Mouse (Mus musculus) midbrain, embryonic 10.5 days (tissue): ENCODE data around the gene Cdcp2. TPM values are rescaled to one million over a fixed set of nuclear protein-coding genes. Genes with fewer than 3 reads are reported as not detected.

Experiments used
- DNase-seq: peaks from one replicate; pipeline ENCODE4 v3.0.0-alpha.2; 2017; ENCODE audit warnings: low spot score
- H3K27ac ChIP-seq: fragments of 300-500 bp; sonication (generic); replicated peaks from 2 replicates; pipeline ENCODE4 v1.5.1; 2016; ENCODE audit warnings: mild to moderate bottlenecking
- H3K27me3 ChIP-seq: fragments of 300-500 bp; sonication (generic); 2 replicates; pipeline ENCODE4 v1.6.1; 2016; ENCODE audit warnings: low read depth, mild to moderate bottlenecking; ENCODE audit not compliant: poor library complexity, severe bottlenecking
- H3K36me3 ChIP-seq: fragments of 300-500 bp; sonication (generic); 2 replicates; pipeline ENCODE4 v1.6.1; 2016; ENCODE audit warnings: mild to moderate bottlenecking, moderate library complexity
- H3K4me1 ChIP-seq: fragments of 300-500 bp; sonication (generic); 2 replicates; pipeline ENCODE4 v1.6.1; 2016
- H3K4me3 ChIP-seq: fragments of 300-500 bp; sonication (generic); 2 replicates; pipeline ENCODE4 v1.5.1; 2016; ENCODE audit warnings: mild to moderate bottlenecking, moderate library complexity
- H3K9me3 ChIP-seq: fragments of 300-500 bp; sonication (generic); replicated peaks from 2 replicates; pipeline ENCODE4 v1.6.1; 2016; ENCODE audit warnings: mild to moderate bottlenecking
- WGBS: fragments of 180-500 bp; shearing (Covaris S2); methylation state at CpG from one replicate; pipeline ENCODE4 v1.1.7; 2016; 5-methylcytosine and 5-hydroxymethylcytosine counted together
- polyA plus RNA-seq: library from polyadenylated mRNA; unstranded; fragments of >200 nt; fragmentation: Nextera tagmentation; extraction: Ambion mirVana; gene quantifications from 2 replicates; pipeline ENCODE4 v1.2.1, GENCODE M21; 2016

The Cdcp2 gene
- polyA plus RNA-seq, 1 experiment from 2014 or later, result 0.22 TPM

DNA sequence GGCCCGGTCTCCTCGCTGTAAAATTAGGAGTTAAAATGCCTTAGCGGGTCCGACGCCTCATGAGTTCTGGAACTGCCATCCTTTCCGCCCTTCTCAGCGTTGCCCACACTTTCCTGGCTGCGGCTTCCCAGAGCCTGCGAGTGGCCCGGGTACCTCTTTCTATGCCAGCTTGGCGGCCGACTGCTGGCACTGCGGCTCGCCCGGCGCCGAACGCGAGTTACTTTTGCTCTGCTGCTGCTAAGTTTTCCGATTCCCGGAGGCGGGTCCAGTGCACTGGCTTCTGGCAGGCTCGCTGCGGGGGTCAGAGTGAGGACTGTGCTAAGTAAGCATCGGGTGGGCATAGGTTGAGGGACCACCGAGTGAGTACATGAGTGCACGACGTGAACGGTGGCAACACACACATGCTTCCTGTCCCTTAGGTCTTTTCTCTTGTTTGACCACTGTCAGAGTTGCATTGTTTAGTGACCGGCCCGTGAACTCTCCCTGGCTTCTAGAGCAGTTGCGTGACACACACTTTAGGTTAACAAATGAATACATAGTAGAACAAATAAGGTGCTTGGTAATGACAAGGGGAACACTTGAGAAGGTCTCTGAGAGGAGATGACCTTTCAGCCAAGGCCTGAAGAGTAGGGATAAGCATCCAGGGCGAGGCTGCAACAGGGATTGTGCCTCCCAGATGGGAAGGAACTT is 29.4 kb upstream of the Cdcp2 start:
- Histone ChIP-seq H3K27ac (peak overlapping the region; percentile 74), H3K27me3 (peaks cover 6% of the 10 kb centered on the region; the same call in 1 of the 2 replicates), H3K4me1 (peaks cover 32% of the 10 kb centered on the region), H3K36me3 (peaks cover 26% of the 10 kb centered on the region), H3K4me3 (peak overlapping the region; percentile 87), H3K9me3 (no peaks in the 10 kb centered on the region)
- WGBS, result 5% methylated on average over 33 of the region's 33 CpGs
- no peak for DNase-seq

DNA sequence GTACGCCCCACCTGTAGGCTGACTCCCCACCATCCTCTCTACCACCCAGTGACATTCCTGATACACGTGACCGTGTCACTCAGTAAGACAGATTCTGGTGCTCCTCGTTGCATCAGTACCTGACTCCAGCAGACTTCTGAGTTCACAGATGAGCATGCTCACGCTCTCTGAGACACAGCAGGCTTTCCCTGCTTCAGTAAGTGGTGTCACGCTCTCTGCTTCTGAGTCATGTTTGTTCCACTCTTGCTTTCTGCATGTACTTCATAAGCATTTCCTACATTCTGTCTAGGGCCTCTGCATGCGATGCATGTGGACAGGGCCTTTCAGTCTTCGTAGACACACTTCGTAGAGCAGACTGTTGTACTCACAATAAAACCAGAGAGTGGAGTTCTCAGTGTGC is 24.3 kb upstream of the Cdcp2 start:
- Histone ChIP-seq H3K9me3 (no peaks in the 10 kb centered on the region), H3K27ac (no peak overlapping the region), H3K36me3 (no peaks in the 10 kb centered on the region), H3K4me3 (no peak overlapping the region), H3K27me3 (peaks cover 6% of the 10 kb centered on the region; the same call in 1 of the 2 replicates), H3K4me1 (peaks cover 38% of the 10 kb centered on the region)
- DNase-seq, result no peak
- 79% methylated on average over 9 of the region's 9 CpGs for WGBS

DNA sequence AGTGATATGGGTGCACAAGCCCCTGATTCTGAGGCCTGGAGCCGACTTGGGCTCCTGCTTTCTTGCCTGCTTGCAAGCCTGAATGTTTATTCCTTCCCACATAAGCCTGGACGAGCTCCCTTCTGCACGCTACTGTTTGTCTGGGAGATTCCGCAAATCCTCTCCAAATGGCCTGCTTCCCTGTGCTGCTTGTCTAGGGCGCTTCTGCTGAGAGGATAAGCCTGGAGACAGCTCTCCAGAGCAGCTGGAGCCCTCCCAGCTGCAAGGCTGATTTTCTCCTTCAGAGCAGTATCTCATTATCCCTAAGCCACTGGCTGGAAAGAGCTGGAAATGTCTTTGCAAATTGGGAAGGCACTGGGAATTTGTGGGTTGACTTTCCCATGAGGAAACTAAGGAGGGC is 21.2 kb upstream of the Cdcp2 start:
- no peaks in the 10 kb centered on the region for H3K36me3 ChIP-seq
- peaks cover 24% of the 10 kb centered on the region for H3K4me1 ChIP-seq
- no peaks in the 10 kb centered on the region for H3K9me3 ChIP-seq
- peak overlapping the region; percentile 62 for H3K27ac ChIP-seq
- H3K27me3 ChIP-seq, result no peaks in the 10 kb centered on the region
- 35% methylated on average over 5 of the region's 5 CpGs for WGBS
- DNase-seq, result no peak
- no peak overlapping the region for H3K4me3 ChIP-seq

DNA sequence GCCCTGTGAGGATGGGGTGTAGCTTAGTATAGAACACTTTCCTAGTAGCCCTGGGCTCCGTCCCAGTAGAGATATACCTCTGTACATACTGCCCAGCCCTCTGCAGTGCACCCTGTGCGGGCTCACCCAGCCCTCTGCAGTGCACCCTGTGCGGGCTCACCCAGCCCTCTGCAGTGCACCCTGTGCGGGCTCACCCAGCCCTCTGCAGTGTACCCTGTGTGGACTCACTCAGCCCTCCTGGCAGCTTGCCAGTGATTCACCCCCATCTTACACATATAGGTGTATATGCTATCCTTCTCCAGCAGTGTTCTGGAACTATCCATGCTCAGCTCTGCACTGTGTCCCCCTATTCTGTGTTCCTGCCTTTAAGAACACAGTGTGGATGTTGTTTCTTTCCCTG is 17.8 kb upstream of the Cdcp2 start:
- 95% methylated on average over 4 of the region's 4 CpGs for WGBS
- Histone ChIP-seq H3K4me3 (no peak overlapping the region), H3K4me1 (peaks cover 43% of the 10 kb centered on the region), H3K9me3 (no peaks in the 10 kb centered on the region), H3K36me3 (no peaks in the 10 kb centered on the region), H3K27me3 (no peaks in the 10 kb centered on the region), H3K27ac (peak overlapping the region; percentile 25; the same call in 1 of the 2 replicates)
- no peak for DNase-seq

DNA sequence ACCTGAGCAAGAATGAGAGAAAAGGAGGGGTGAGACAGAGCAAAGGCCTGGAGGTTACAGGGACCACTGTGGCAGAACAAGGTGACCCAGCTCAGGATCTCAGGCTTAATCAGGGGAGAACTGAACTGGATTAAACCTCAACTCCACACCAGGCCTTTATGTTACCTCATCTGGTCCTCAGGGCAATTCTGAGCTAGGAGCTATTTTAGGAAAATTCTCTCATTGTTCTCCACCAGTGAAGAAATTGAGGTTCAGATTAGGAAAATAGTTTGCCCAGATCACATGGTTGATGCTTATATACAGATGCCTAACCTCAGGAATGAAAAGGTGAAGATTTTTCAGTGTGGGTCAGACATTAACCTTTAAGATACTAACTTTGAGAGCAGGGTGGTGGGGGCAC is 17.0 kb upstream of the Cdcp2 start:
- H3K27me3 ChIP-seq, result no peaks in the 10 kb centered on the region
- H3K9me3 ChIP-seq, result no peaks in the 10 kb centered on the region
- no peak overlapping the region for H3K4me3 ChIP-seq
- H3K27ac ChIP-seq, result peak overlapping the region; percentile 25
- no peaks in the 10 kb centered on the region for H3K36me3 ChIP-seq
- no peak for DNase-seq
- peaks cover 47% of the 10 kb centered on the region for H3K4me1 ChIP-seq

DNA sequence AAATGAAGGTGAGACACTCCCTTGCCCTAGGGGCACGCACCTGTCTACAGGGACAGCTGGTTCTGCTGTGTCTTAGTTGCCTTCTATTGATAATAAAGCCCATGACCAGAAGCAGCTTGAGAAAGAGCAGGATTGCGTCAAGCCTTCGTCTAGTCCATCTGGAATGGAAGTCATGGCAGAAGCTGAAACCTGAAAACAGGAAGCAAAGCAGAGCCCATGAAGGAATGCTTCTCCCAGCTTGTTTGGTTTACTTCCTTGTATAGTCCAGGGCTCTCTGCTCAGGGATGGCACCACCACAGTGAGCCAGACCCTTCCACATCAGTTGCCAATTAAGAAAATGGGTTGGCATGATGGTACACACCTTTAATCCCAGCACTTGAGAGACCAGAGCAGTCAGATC is 14.5 kb upstream of the Cdcp2 start:
- 88% methylated on average over 3 of the region's 3 CpGs for WGBS
- DNase-seq, result no peak
- Histone ChIP-seq H3K4me1 (peaks cover 47% of the 10 kb centered on the region), H3K27ac (peak overlapping the region; percentile 88), H3K36me3 (no peaks in the 10 kb centered on the region), H3K27me3 (no peaks in the 10 kb centered on the region), H3K9me3 (no peaks in the 10 kb centered on the region), H3K4me3 (no peak overlapping the region)

DNA sequence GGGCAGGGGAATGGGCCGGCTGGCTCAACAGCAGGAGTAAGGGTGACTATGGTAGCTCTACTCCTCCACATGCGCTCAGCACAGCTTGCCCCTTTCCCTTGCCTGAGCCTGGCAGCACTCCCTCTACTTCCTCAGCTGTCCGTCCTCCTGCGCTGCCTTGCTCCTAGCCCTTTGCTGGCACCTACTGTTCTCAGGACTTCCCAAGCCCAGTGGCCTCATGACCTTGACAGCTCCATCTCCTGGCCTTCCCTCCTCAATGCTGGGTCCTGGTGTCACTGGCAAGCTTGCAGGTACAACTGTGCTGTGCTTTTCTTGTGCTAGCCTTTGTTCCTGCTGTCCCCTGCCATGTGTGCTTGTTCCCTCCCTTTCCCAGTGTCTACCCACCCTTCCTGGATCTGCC is 13.6 kb upstream of the Cdcp2 start:
- no peaks in the 10 kb centered on the region for H3K27me3 ChIP-seq
- peaks cover 47% of the 10 kb centered on the region for H3K4me1 ChIP-seq
- H3K27ac ChIP-seq, result peak overlapping the region; percentile 88
- no peak overlapping the region for H3K4me3 ChIP-seq
- no peaks in the 10 kb centered on the region for H3K9me3 ChIP-seq
- WGBS, result 84% methylated on average over 4 of the region's 4 CpGs
- H3K36me3 ChIP-seq, result no peaks in the 10 kb centered on the region
- no peak for DNase-seq

DNA sequence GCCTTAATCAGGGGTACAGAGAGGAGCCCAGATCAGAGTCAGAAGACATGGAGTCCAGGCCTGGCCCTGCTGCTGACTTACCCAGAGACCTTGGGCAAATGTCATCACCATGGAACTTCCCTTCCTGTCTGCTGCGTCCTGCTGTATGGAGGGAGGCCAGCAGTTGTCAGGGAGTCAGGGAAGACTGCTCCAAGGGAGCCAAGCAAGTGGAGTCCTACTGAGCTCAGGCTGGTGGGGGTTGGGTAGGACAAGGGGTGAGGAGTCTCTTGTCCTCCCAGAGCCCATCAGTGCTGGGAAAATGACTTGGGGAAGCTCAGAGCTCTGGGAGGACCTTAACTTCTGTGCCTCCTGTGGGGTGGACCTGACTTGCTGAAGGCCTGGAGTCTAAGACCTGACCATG is 12.3 kb upstream of the Cdcp2 start:
- H3K4me1 ChIP-seq, result peaks cover 47% of the 10 kb centered on the region

DNA sequence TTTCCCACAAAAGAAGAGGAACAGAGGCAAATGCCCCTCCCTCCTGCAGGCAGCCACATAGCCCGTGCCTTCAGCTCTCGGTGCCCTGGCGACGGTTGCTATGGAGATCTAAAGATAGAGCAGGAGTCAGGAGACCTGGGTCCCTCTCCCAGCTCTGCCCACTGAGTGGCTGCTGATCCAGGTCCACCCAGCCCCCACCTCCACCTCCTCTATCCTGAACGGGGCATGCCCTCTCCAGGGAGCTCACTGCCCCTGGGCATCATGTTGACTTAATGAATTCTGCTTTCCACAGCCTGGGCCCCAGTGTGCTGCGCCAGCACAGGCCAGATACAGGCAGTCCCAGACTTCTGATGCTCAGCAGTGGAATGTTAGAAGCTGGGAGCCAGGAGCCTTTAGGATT is 11.8 kb upstream of the Cdcp2 start:
- no peaks in the 10 kb centered on the region for H3K36me3 ChIP-seq
- peak overlapping the region; percentile 88 for H3K27ac ChIP-seq
- no peaks in the 10 kb centered on the region for H3K9me3 ChIP-seq
- peak; percentile 91 for DNase-seq
- H3K4me3 ChIP-seq, result peak overlapping the region; percentile 33
- peaks cover 47% of the 10 kb centered on the region for H3K4me1 ChIP-seq
- H3K27me3 ChIP-seq, result no peaks in the 10 kb centered on the region
- WGBS, result 7% methylated on average over 6 of the region's 6 CpGs

More for the DNA sequence above, 12.3 kb upstream of the Cdcp2 start:
- Histone ChIP-seq H3K27ac (peak overlapping the region; percentile 88), H3K27me3 (no peaks in the 10 kb centered on the region), H3K4me3 (peak overlapping the region; percentile 33; the same call in 1 of the 2 replicates), H3K9me3 (no peaks in the 10 kb centered on the region), H3K36me3 (no peaks in the 10 kb centered on the region)
- 18% methylated on average over 1 of the region's 1 CpGs for WGBS
- DNase-seq, result no peak

DNA sequence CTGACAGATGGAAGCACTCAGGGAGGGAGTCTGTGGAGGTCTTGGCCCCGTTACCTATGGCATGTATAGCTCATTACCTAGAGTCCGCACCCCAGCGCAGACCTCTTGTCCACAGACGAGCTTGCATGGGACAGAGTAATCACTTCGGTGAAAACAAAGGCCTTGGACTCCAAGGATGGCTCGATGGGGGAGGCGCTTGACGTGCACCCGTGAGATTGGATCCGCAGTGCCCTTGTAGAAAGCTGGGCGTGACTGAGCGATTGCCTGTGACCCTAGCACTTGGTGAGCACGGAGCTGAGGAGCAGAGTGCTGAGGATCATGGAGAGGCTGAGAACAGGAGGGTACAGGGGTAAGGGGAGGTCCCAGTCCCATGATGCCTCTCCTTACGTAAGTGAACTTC is 5.0 kb upstream of the Cdcp2 start:
- Histone ChIP-seq H3K4me3 (no peak overlapping the region), H3K36me3 (no peaks in the 10 kb centered on the region), H3K27ac (peak overlapping the region; percentile 38), H3K9me3 (no peaks in the 10 kb centered on the region), H3K27me3 (0 out of 2 replicates have a peak, but pooled peaks cover under 1% of the 10 kb centered on the region), H3K4me1 (peaks cover 43% of the 10 kb centered on the region)
- no peak for DNase-seq
- WGBS, result 86% methylated on average over 14 of the region's 14 CpGs

DNA sequence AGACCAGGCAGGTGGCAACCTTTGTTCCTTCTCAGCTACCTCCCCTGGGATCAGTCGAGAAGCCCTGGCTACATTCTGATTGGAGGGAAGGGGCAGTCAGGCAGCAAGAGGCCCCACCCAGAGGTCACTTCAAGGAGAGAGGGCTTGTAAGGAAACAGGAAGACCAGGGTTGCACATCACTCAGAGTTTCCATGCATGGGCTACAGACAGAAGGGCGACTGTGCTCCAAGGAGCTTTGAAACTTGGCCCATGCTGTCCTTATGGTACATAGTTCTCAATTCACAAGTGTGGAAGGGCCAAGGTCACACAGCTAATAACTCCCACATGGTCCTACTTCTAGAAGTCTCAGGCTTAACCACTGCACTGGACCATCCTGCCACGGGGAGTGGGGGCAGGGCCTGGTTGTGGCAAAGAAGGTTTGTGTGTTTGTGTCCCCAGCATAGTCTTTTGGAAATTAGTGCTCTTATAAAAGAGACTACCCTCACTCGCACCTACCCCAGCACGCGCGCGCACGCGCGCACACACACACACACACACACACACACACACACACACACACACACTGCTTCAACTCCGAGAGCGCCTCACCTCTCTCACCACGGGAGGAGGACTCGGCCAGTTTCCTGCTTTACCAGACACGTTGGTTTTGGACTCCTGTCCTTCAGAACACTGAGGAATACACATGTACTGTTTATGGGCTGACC is 2.1 kb upstream of the Cdcp2 start:
- Histone ChIP-seq H3K4me3 (no peak overlapping the region), H3K27me3 (0 out of 2 replicates have a peak, but pooled peaks cover 7% of the 10 kb centered on the region), H3K9me3 (no peaks in the 10 kb centered on the region), H3K4me1 (peaks cover 66% of the 10 kb centered on the region), H3K27ac (peak overlapping the region; percentile 60; the same call in 1 of the 2 replicates), H3K36me3 (no peaks in the 10 kb centered on the region)
- WGBS, result 85% methylated on average over 16 of the region's 16 CpGs
- DNase-seq, result no peak

DNA sequence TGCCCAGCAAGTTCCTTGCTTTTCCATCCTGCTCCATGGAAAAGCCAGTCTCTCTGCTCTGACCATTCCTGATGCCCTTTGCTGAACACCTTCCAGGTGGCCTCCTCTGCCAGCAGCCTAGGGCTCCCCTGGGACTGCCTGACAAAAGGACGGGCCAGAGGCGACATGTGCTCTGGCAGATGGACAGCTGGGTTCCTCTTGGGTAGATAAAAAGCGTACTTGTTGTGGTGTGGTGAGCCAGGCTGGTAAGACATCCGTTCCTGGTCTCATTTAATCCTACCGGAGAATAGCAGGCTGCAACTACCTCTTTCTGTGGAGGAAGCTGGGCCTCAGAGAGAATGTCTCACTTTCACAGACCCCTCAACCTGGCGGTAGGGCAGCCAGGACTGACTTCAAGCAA is 648 bp upstream of the Cdcp2 start:
- H3K4me1 ChIP-seq, result peaks cover 66% of the 10 kb centered on the region
- no peaks in the 10 kb centered on the region for H3K36me3 ChIP-seq
- H3K4me3 ChIP-seq, result no peak overlapping the region
- peak overlapping the region; percentile 74 for H3K27ac ChIP-seq
- 0 out of 2 replicates have a peak, but pooled peaks cover 7% of the 10 kb centered on the region for H3K27me3 ChIP-seq
- no peaks in the 10 kb centered on the region for H3K9me3 ChIP-seq
- DNase-seq, result peak; percentile 29
- WGBS, result 37% methylated on average over 6 of the region's 6 CpGs

DNA sequence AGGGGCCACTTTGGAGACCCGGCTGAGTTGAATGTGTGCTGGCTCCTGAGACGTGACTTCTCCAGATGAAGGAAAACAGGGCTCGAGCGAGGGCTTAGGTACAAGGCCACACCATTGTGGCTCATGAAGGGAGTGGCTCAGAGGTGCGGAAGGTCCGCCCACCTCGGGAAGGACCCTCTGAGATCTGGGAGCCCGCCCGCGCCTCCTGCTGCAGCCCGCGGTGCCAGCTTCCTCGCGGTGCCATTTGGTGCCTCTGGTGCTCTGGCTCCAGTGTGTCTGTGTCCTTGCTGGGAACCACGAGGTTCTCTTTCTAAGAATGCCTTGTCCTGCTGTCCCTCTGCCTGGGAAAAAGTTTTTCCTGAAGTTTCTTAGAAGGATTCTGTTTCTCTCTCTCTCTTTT is 1.2 kb downstream of the Cdcp2 start:
- WGBS, result 67% methylated on average over 15 of the region's 15 CpGs
- no peak overlapping the region for H3K4me3 ChIP-seq
- no peaks in the 10 kb centered on the region for H3K36me3 ChIP-seq
- H3K27me3 ChIP-seq, result 0 out of 2 replicates have a peak, but pooled peaks cover 7% of the 10 kb centered on the region
- no peaks in the 10 kb centered on the region for H3K9me3 ChIP-seq
- peak overlapping the region; percentile 74 for H3K27ac ChIP-seq
- no peak for DNase-seq
- peaks cover 62% of the 10 kb centered on the region for H3K4me1 ChIP-seq
